Mouse (Mus musculus): ENCODE results near the gene Anks6. TPM values are rescaled to one million over a fixed set of nuclear protein-coding genes. Genes with fewer than 3 reads are reported as not detected.
"Not testable (repeated sequence)": the region's sequence is repeated elsewhere in the genome, so short reads cannot be mapped to it uniquely, and the experiment has no call there.

Anks6 gene
- polyA plus RNA-seq, 1 experiment, result 2.5 TPM

DNA sequence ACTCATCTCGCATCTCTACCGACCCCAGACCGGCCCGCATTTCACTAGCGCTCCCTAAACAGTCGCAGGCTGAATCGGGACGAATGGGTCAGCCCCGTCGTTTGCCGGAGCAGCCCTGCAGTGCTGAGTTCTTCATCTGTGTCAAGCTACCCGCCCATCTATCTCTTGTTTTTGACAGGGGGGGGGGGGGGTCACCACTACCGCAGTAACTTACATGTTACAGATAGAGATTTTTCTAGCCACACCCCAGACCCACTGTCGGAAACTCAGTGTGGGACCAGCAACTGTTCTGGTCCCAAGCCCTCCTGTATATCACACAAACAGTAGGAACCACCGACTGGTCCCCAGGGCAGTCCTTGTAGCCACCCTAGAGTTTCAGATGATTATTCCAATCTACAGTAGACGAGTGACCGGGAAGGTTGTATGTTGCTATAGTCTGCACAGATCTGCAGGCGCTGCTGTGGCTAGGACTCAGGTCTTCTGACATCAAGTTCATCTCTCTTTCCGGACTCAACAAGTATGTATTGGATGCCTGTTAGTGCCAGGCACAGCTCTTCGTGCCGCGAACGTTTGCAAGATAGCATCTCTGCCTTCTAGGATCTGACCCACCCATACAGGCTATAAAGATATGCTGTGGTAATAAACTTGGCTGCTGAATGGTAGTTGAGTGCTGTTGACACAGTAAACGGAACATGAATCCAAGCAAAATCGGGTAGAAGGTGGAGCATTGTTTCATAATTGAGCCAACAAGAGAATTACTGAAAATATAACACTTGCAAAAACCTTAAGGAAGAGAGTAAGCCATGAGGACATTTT, 491 bp upstream of the Anks6 start:
- peaks cover 7% of the 10 kb centered on the region for H3K4me1 ChIP-seq (replicated peaks; ENCODE audit: control insufficient read depth, insufficient read depth, low read length)
- no peak for DNase-seq
- TF ChIP-seq POLR2A (IDR thresholded peaks at IDR 0.05; ENCODE audit: control insufficient read depth, extremely low read depth, insufficient read depth, low read length, poor library complexity), result no peak
- no peak for TF ChIP-seq CTCF (IDR thresholded peaks at IDR 0.05; ENCODE audit: borderline replicate concordance, control insufficient read depth, extremely low read depth, insufficient read depth, low read length, poor library complexity)
- H3K27ac ChIP-seq (ENCODE audit: control insufficient read depth, insufficient read depth, low read length), result no peak overlapping the region
- 40% methylated on average over 25 of the region's 25 CpGs for WGBS
- H3K27me3 ChIP-seq (ENCODE audit: control insufficient read depth, insufficient read depth, low read length), result peaks cover 3% of the 10 kb centered on the region; the same call in 1 of the 2 replicates
- H3K36me3 ChIP-seq (ENCODE audit: control insufficient read depth, insufficient read depth, low read length), result no peaks in the 10 kb centered on the region
- H3K4me3 ChIP-seq (ENCODE audit: control insufficient read depth, insufficient read depth, low read length), result peak overlapping the region; percentile 36

- no peak for DNase-seq
- 97% methylated on average over 6 of the region's 6 CpGs for WGBS
- H3K27ac ChIP-seq (ENCODE audit: control insufficient read depth, insufficient read depth, low read length), result no peak overlapping the region
Measured at GRCm38 (mm10) chr4:47055570-47056080, 1.6 kb downstream of the Anks6 start.

DNA sequence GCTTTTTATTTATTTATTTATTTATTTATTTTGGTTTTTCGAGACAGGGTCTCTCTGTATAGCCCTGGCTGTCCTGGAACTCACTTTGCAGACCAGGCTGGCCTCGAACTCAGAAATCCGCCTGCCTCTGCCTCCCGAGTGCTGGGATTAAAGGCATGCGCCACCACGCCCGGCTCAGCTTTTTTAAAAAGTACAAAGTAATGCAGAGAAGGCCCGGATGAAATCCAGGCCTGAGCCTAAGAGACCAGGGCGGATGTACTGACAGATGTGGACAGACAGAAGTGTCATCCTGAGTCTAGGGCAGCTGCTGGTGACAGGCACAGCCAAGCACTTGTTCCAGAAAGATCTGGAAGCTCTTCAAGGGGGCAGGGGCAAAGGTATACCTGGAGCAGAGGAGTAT, 2.1 kb downstream of the Anks6 start:
- not testable (repeated sequence) for H3K27ac ChIP-seq (ENCODE audit: control insufficient read depth, insufficient read depth, low read length); H3K27me3 ChIP-seq (ENCODE audit: control insufficient read depth, insufficient read depth, low read length); H3K36me3 ChIP-seq (ENCODE audit: control insufficient read depth, insufficient read depth, low read length); DNase-seq; H3K4me1 ChIP-seq (replicated peaks; ENCODE audit: control insufficient read depth, insufficient read depth, low read length); H3K4me3 ChIP-seq (ENCODE audit: control insufficient read depth, insufficient read depth, low read length)
- 98% methylated on average over 9 of the region's 9 CpGs for WGBS

More at GRCm38 (mm10) chr4:47055570-47056080, 1.6 kb downstream of the Anks6 start:
- H3K4me1 ChIP-seq (replicated peaks; ENCODE audit: control insufficient read depth, insufficient read depth, low read length), result peaks cover 7% of the 10 kb centered on the region
- no peaks in the 10 kb centered on the region for H3K36me3 ChIP-seq (ENCODE audit: control insufficient read depth, insufficient read depth, low read length)
- H3K4me3 ChIP-seq (ENCODE audit: control insufficient read depth, insufficient read depth, low read length), result no peak overlapping the region
- peaks cover 3% of the 10 kb centered on the region; the same call in 1 of the 2 replicates for H3K27me3 ChIP-seq (ENCODE audit: control insufficient read depth, insufficient read depth, low read length)
- TF ChIP-seq CTCF (IDR thresholded peaks at IDR 0.05; ENCODE audit: borderline replicate concordance, control insufficient read depth, extremely low read depth, insufficient read depth, low read length, poor library complexity) (no peak), POLR2A (IDR thresholded peaks at IDR 0.05; ENCODE audit: control insufficient read depth, extremely low read depth, insufficient read depth, low read length, poor library complexity) (no peak)

GRCm38 (mm10) chr4:47051905-47052304, 5.3 kb downstream of the Anks6 start:
- Histone ChIP-seq H3K27ac (ENCODE audit: control insufficient read depth, insufficient read depth, low read length) (no peak overlapping the region), H3K4me3 (ENCODE audit: control insufficient read depth, insufficient read depth, low read length) (no peak overlapping the region), H3K4me1 (replicated peaks; ENCODE audit: control insufficient read depth, insufficient read depth, low read length) (peaks cover under 1% of the 10 kb centered on the region; the same call in 1 of the 2 replicates), H3K27me3 (ENCODE audit: control insufficient read depth, insufficient read depth, low read length) (no peaks in the 10 kb centered on the region; the same call in 1 of the 2 replicates), H3K36me3 (ENCODE audit: control insufficient read depth, insufficient read depth, low read length) (no peaks in the 10 kb centered on the region)
- TF ChIP-seq POLR2A (IDR thresholded peaks at IDR 0.05; ENCODE audit: control insufficient read depth, extremely low read depth, insufficient read depth, low read length, poor library complexity) (no peak), CTCF (IDR thresholded peaks at IDR 0.05; ENCODE audit: borderline replicate concordance, control insufficient read depth, extremely low read depth, insufficient read depth, low read length, poor library complexity) (no peak)
- no peak for DNase-seq
- WGBS, result 87% methylated on average over 9 of the region's 9 CpGs

DNA sequence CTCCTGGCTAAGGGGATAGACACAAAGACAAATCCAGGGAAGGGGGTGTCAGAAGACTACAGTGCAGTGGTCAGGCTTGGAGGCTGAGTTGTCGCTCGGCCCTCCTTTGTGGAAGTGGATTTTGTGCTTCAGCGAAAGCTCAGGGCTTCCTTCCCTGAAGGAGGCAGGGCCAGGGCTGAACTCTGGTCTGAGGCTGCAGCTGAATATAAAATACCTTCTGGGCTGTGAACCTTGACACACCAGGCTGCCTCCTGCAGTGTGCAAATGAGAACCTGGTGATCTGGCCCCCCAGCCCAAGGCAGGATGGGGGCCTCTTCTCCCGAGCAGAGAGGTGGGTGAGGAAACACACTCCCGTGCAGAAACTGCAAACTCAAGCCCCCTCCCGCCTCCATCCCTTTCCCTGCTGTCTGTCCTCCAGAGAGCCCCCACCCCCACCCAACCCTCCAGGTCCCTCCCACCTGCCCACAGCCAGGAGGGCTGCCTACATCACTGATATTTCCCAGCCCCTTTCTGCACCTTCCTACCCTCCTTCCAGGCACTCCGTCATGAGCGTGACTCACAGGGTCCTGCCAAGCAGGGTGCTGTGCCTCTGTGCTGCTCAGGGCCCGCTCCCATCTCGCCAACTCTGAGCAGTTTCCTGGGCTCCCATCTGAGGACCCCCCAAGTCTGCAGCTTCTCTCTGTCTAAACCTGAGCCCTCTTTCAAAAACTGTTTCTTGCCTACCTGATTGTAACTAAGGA, 6.4 kb downstream of the Anks6 start:
- H3K27ac ChIP-seq (ENCODE audit: control insufficient read depth, insufficient read depth, low read length), result no peak overlapping the region
- 79% methylated on average over 10 of the region's 10 CpGs for WGBS
- no peak for DNase-seq
- H3K4me1 ChIP-seq (replicated peaks; ENCODE audit: control insufficient read depth, insufficient read depth, low read length), result no peaks in the 10 kb centered on the region
- no peaks in the 10 kb centered on the region for H3K36me3 ChIP-seq (ENCODE audit: control insufficient read depth, insufficient read depth, low read length)
- H3K27me3 ChIP-seq (ENCODE audit: control insufficient read depth, insufficient read depth, low read length), result no peaks in the 10 kb centered on the region; the same call in 1 of the 2 replicates
- TF ChIP-seq CTCF (IDR thresholded peaks at IDR 0.05; ENCODE audit: borderline replicate concordance, control insufficient read depth, extremely low read depth, insufficient read depth, low read length, poor library complexity) (no peak), POLR2A (IDR thresholded peaks at IDR 0.05; ENCODE audit: control insufficient read depth, extremely low read depth, insufficient read depth, low read length, poor library complexity) (no peak)
- H3K4me3 ChIP-seq (ENCODE audit: control insufficient read depth, insufficient read depth, low read length), result no peak overlapping the region

DNA sequence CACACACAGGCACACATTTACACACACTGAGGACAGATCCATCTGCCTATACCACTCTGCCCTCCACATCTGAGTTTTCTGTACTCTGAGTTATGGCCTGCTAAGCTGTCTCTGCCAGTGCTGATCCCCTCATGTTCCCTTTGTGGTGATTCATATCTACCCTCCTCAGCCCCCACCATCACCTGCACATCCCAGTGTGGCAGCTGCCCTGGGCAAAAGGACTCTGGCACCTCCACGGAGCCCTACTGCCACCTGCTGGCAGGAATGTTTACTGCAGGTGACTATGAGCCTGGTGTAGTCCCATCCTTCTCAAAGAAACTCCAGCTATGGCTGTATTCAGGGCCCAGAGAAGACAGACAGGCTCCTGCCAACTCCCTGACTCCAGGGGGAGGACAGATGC, 7.1 kb downstream of the Anks6 start:
- Histone ChIP-seq H3K4me1 (replicated peaks; ENCODE audit: control insufficient read depth, insufficient read depth, low read length) (no peaks in the 10 kb centered on the region), H3K4me3 (ENCODE audit: control insufficient read depth, insufficient read depth, low read length) (no peak overlapping the region), H3K27me3 (ENCODE audit: control insufficient read depth, insufficient read depth, low read length) (no peaks in the 10 kb centered on the region; the same call in 1 of the 2 replicates), H3K27ac (ENCODE audit: control insufficient read depth, insufficient read depth, low read length) (no peak overlapping the region), H3K36me3 (ENCODE audit: control insufficient read depth, insufficient read depth, low read length) (no peaks in the 10 kb centered on the region)
- 0% methylated on average over 1 of the region's 1 CpGs for WGBS
- TF ChIP-seq POLR2A (IDR thresholded peaks at IDR 0.05; ENCODE audit: control insufficient read depth, extremely low read depth, insufficient read depth, low read length, poor library complexity), result no peak
- TF ChIP-seq CTCF (IDR thresholded peaks at IDR 0.05; ENCODE audit: borderline replicate concordance, control insufficient read depth, extremely low read depth, insufficient read depth, low read length, poor library complexity), result peak; percentile 91
- peak; percentile 85 for DNase-seq

Measured in thymus, adult 2 months (tissue).